Mouse (Mus musculus) CD8-positive naive resting alpha-beta T cell, adult 57 days (primary cell): Measurements from ENCODE around the gene 4930430F08Rik. TPM values are rescaled to one million over a fixed set of nuclear protein-coding genes. Genes with fewer than 3 reads are reported as not detected.

Experiments used
- total RNA-seq: library from RNA; stranded (reverse); gene quantifications from one replicate; pipeline ENCODE4 v1.2.4, GENCODE M21; 2023

The 4930430F08Rik gene
- 9.1 TPM for total RNA-seq

DNA sequence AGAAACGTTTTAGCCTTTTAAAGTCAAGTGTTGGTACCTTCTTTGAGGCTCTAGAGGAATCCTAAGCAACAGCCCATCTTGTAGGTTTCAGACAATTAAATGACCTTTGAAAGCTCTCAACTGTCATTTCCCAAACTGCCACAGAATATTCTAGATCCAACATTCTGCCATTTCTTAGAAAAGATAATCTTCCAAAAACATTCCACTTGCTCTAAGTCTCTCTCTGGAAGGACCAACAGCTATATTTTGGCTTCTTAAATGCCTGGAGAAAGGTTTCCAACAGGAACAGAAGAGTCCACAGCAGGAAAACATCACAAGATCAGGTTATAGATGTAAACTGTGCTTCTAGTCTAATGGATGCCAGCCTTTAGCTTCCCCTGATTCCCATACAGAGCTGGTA lies at the start of gene 4930430F08Rik, which contains the start of gene 1700017N19Rik:
Gene 4930430F08Rik, minus strand, starts transcription at position 101 of the 400 bp plus-strand sequence.
Gene 1700017N19Rik, plus strand, starts transcription at position 162 of the 400 bp plus-strand sequence.

Other genes with a start within 250 kb of the 4930430F08Rik start
- not detected for gene Gm4302, start 249.6 kb downstream of the 4930430F08Rik start, total RNA-seq
- not detected for gene Gm4303, start 244.5 kb downstream of the 4930430F08Rik start, total RNA-seq
- gene Gm4305, start 239.3 kb downstream of the 4930430F08Rik start, total RNA-seq, result not detected
- gene Gm4307, start 229.1 kb downstream of the 4930430F08Rik start, total RNA-seq, result not detected
- not detected for gene Gm4312, start 207.9 kb downstream of the 4930430F08Rik start, total RNA-seq
- gene Tmtc3, start 103.1 kb downstream of the 4930430F08Rik start, total RNA-seq, result 1.9 TPM
- 2.8 TPM for gene Cep290, start 102.9 kb downstream of the 4930430F08Rik start, total RNA-seq
- gene 1700017N19Rik, start 61 bp upstream of the 4930430F08Rik start, total RNA-seq, result not detected